Mouse (Mus musculus) small intestine, adult 2 months (tissue): Measurements from ENCODE around the gene Snapc2. TPM values are rescaled to one million over a fixed set of nuclear protein-coding genes. Genes with fewer than 3 reads are reported as not detected.

Experiments used
- H3K27ac ChIP-seq: fragments of 200-500 bp; 2 replicates; pipeline ENCODE4 v1.5.1; 2012; ENCODE audit warnings: low read depth, low read length, control low read depth, inconsistent platforms; ENCODE audit not compliant: insufficient read depth
- H3K27me3 ChIP-seq: fragments of 200-500 bp; 2 replicates; pipeline ENCODE4 v1.6.1; 2012; ENCODE audit warnings: mild to moderate bottlenecking, moderate library complexity, low read length, inconsistent platforms; ENCODE audit not compliant: control insufficient read depth, insufficient read depth
- H3K36me3 ChIP-seq: fragments of 200-500 bp; 2 replicates; pipeline ENCODE4 v1.6.1; 2012; ENCODE audit warnings: mild to moderate bottlenecking, low read length, control low read depth, inconsistent platforms; ENCODE audit not compliant: control insufficient read depth, insufficient read depth
- H3K4me1 ChIP-seq: fragments of 200-500 bp; 2 replicates; pipeline ENCODE4 v1.6.1; 2012; ENCODE audit warnings: low read length, inconsistent platforms, mixed read lengths; ENCODE audit not compliant: control insufficient read depth, insufficient read depth, insufficient read length
- H3K4me3 ChIP-seq: fragments of 200-500 bp; 2 replicates; pipeline ENCODE4 v1.5.1; 2012; ENCODE audit warnings: low read depth, mild to moderate bottlenecking, control low read depth, inconsistent platforms, low read length, moderate library complexity
- CTCF ChIP-seq: fragments of 200-500 bp; IDR thresholded peaks from 2 replicates; pipeline ENCODE4 v1.5.1; 2012; ENCODE audit warnings: low read depth, mild to moderate bottlenecking, control low read depth, inconsistent platforms, low read length, moderate library complexity, mixed read lengths; ENCODE audit not compliant: insufficient replicate concordance, insufficient read length; ENCODE audit errors: extremely low read depth
- POLR2A ChIP-seq: fragments of 200-500 bp; IDR thresholded peaks from 2 replicates; pipeline ENCODE4 v1.6.1; 2012; ENCODE audit warnings: low read depth, mild to moderate bottlenecking, control low read depth, inconsistent platforms, low read length, moderate library complexity
- WGBS: fragments of 180-500 bp; shearing (Covaris S2); methylation state at CpG from one replicate; pipeline ENCODE4 v1.1.7; 2018; 5-methylcytosine and 5-hydroxymethylcytosine counted together
- polyA plus RNA-seq: library from polyadenylated mRNA; depleted of rRNA; stranded (reverse); fragments of >200 nt; gene quantifications from 2 replicates; pipeline ENCODE4 v1.2.3, GENCODE M21; 2012

The Snapc2 gene
- polyA plus RNA-seq, 1 experiment = 22.6 TPM

DNA sequence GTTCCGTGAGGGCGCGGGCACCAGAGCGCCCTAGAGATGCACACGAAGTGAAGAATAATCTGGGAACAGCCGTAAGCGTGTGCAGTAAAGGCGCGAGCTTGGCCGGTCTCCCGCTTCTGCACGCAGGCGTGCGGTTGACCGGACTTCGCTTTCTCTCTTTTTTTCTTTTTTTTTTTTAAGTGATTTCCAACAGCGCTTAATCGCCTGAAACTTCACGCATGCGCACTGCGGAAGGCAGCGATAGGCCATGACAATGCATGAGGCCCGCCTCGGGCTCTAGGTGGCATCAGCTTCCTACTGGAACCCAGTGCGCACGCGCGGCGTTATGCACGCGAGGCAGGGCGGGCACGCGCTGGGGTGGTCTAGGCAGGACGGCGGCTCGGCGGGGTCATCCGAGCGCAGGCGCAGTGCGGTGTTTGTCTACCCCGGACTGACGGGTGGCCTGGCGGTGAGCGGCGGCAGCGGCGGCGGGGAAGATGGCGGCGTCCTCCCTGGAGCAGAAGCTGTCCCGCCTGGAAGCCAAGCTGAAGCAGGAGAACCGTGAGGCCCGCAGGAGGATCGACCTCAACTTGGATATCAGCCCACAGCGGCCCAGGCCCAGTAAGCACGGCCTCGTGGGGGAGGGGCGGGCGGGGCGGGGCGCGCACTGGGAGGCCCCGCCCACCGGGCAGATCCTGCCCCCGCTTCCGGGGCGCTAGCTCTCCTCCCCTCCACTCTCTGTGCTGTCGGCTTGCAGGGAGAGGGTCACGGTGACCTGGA lies 14.3 kb upstream of the Snapc2 start, which contains the start of the genes Map2k7 and Gm49320:
Map2k7 (plus strand) TSS at position 307 of the 759 bp plus-strand sequence.
Gm49320 (plus strand) TSS at position 432 of the 759 bp plus-strand sequence.
- peak within 1 kb of the TSS; percentile 83 for H3K4me3 ChIP-seq
- under 1% methylated on average over 69 of the region's 71 CpGs for WGBS
- peaks cover 11% of the 10 kb centered on the region; the same call in 1 of the 2 replicates for H3K4me1 ChIP-seq
- no peaks in the 10 kb centered on the region for H3K27me3 ChIP-seq
- H3K36me3 ChIP-seq = peaks cover 12% of the 10 kb centered on the region
- TF ChIP-seq CTCF = peak; percentile 35; the same call in 1 of the 2 replicates
- peak; percentile 67; the same call in 1 of the 2 replicates for TF ChIP-seq POLR2A
- peak within 1 kb of the TSS; percentile 85 for H3K27ac ChIP-seq

DNA sequence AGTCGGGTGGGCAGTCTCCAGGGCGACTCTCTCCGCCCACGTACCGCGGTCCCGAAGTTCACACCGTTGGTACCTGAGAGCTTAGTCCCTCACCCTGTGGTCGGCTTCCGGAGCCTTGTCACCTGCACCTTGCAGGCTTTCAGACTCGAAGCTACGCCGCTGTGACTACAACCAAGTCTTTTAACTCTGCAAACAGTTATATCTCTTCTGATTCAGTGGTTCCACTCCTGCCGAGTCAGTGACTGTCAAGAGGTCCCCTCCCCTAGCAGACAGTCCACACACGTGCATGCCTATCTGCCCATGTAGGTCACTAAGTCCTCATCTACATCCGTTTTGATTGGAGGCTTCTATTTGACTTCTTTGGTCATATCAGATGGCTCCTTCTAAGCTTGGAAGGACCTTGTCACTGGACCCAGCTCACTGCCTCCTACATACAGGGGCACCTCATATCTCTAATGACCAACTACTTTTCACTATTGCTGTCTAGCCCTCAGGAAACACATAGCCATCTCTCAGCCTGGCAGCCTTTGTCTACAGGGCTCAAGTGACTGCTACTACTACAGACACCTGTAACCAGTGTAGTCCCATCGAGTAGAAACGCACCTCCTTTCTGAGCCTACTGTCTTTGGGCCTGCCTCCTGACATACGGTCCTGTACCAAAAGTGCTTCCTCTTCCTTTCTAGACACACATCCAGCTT lies 13.5 kb upstream of the Snapc2 start:
- peaks cover 20% of the 10 kb centered on the region for H3K36me3 ChIP-seq
- peak overlapping the region; percentile 77 for H3K27ac ChIP-seq
- WGBS = 2% methylated on average over 19 of the region's 19 CpGs
- H3K4me3 ChIP-seq = peak overlapping the region; percentile 83
- no peaks in the 10 kb centered on the region for H3K27me3 ChIP-seq
- no peak for TF ChIP-seq CTCF
- peaks cover 11% of the 10 kb centered on the region; the same call in 1 of the 2 replicates for H3K4me1 ChIP-seq

DNA sequence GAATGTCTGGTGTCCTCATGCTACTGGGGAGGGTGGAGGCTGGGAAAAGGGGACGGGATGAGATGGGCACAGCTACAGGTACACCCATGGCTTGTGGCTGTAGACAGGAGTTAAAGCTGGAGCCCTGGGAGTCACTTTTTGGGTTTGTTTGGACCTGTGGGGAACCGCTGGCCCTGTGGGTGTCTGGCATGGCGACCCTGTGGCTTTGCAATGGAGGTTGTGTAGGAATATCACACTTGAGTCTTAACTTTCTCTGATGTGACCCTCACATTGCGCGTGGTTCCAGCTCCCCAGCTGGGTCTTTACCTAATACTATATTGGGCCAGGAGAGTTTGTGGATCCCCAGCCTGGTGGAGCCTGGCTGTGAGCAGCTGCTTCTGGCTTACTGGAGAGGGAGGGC lies 7.8 kb upstream of the Snapc2 start:
- 91% methylated on average over 5 of the region's 5 CpGs for WGBS
- TF ChIP-seq CTCF (no peak), POLR2A (no peak)
- Histone ChIP-seq H3K27ac (no peak overlapping the region), H3K4me1 (peaks cover 2% of the 10 kb centered on the region; the same call in 1 of the 2 replicates), H3K36me3 (peaks cover 49% of the 10 kb centered on the region), H3K4me3 (no peak overlapping the region), H3K27me3 (no peaks in the 10 kb centered on the region)

DNA sequence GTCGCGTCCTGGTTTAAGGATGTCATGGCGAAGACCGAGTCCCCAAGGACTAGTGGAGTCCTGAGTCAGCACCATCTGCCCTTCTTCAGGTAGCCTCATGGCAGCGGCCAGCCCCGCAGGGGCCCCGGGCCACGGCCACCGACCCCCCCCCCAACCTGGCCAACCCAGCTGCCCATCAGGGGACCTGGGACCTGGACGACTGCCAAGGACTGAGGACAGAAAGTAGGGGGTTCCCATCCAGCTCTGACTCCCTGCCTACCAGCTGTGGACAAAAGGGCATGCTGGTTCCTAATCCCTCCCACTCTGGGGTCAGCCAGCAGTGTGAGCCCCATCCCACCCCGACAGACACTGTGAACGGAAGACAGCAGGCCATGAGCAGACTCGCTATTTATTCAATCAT lies 7.1 kb upstream of the Snapc2 start:
- H3K36me3 ChIP-seq = peaks cover 49% of the 10 kb centered on the region

DNA sequence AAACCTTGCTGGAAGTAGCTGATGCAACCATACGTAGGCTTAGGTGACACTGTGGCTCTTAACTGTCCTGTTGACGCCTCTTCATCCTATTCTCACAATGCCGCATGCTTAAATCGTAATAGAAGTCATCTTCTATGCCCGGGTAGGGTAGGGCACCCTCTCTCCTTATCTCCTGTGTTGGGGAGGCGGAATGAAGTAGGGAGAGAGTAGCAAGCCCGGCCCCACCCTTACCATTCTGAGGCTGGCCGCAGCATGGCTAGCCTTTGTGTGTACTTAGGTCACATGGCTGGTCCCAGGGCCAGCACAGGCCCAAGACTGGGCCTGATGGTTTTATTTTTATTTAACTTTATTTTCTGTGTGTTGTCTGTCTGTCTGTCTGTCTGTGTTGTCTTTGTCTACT lies 5.6 kb upstream of the Snapc2 start:
- H3K4me3 ChIP-seq = no peak overlapping the region
- no peak for TF ChIP-seq CTCF
- TF ChIP-seq POLR2A = no peak
- no peaks in the 10 kb centered on the region for H3K27me3 ChIP-seq
- no peaks in the 10 kb centered on the region; the same call in 1 of the 2 replicates for H3K4me1 ChIP-seq
- 73% methylated on average over 8 of the region's 8 CpGs for WGBS
- H3K27ac ChIP-seq = no peak overlapping the region
- H3K36me3 ChIP-seq = peaks cover 47% of the 10 kb centered on the region

More for the DNA sequence above, 7.1 kb upstream of the Snapc2 start:
- H3K4me1 ChIP-seq = no peaks in the 10 kb centered on the region; the same call in 1 of the 2 replicates
- no peak for TF ChIP-seq CTCF
- no peak for TF ChIP-seq POLR2A
- no peaks in the 10 kb centered on the region for H3K27me3 ChIP-seq
- 90% methylated on average over 13 of the region's 13 CpGs for WGBS
- no peak overlapping the region for H3K4me3 ChIP-seq
- H3K27ac ChIP-seq = no peak overlapping the region

DNA sequence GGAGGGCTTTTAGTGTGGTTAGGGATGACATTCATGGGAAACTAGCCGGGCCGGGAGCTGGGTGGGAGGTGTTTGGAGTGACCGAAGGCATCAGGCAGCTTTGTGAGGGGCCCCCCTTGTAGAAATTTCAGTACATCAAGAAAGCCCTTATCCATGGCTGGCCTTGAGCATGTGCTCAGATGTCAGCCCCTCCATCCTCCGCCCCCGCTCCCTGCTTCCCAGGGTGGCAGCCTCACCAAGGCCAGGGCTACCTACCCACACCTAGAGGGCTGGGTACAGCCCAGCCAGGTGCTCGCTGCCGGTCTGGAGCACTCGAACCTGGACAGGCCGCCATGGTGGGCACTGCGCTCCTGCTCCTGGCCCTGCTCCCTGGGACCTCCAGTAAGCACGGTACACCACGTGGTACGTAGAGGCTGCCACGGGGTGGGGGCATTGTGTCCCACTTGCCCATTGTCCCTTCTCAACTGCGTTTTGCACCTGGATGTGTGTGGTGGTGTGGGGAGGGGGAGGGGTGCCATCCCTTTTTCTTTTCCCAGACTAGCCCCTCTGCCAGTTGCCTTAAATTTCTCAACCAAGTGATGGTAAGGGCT lies 4.8 kb upstream of the Snapc2 start, which contains the start of gene Tgfbr3l:
Tgfbr3l (plus strand) TSS at position 264 of the 590 bp plus-strand sequence.
- no peak for TF ChIP-seq POLR2A
- no peak for TF ChIP-seq CTCF
- H3K36me3 ChIP-seq = peaks cover 42% of the 10 kb centered on the region
- H3K4me3 ChIP-seq = no peak within 1 kb of the TSS
- H3K27me3 ChIP-seq = no peaks in the 10 kb centered on the region
- H3K4me1 ChIP-seq = peaks cover 3% of the 10 kb centered on the region
- 80% methylated on average over 15 of the region's 15 CpGs for WGBS
- H3K27ac ChIP-seq = no peak within 1 kb of the TSS
